Mouse (Mus musculus): ENCODE results near the gene Atp8a1.

DNA sequence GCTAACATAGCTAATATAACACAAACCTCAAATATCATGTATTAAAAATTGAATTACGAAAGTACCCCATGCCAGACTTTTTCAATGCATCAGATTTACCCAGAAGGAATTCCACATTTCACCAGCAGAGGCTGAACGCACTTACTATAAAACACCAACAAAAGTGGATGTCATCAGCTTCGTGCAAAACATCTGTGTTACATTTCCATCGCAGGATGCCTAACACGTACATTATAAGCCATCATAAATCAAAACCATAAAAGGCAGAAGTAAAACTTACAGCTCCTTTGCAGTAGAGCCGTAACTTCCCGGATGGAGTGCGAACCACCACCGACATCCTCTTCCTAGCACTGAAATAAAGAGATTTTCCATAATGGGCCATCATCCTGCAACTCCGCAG is 109.1 kb downstream of the Atp8a1 start:
- TF ChIP-seq MAX (IDR thresholded peaks at IDR 0.05) (no peak), CTCF (IDR thresholded peaks at IDR 0.05; ENCODE audit: control insufficient read depth, insufficient read depth, insufficient read length) (no peak), USF1 (IDR thresholded peaks at IDR 0.05; ENCODE audit: low read depth) (no peak), FOSL1 (IDR thresholded peaks at IDR 0.05; ENCODE audit: insufficient read depth, low read length, poor library complexity, severe bottlenecking) (no peak), MYOG (IDR thresholded peaks at IDR 0.05; ENCODE audit: control insufficient read depth, extremely low read depth, insufficient read length) (no peak), MYOD1 (IDR thresholded peaks at IDR 0.05; ENCODE audit: control insufficient read depth, insufficient read length, low read depth) (no peak), CEBPB (IDR thresholded peaks at IDR 0.05; ENCODE audit: low read depth) (no peak)

All from C2C12 (cell line).